Mouse (Mus musculus): ENCODE measurements around the gene Nucks1. TPM values are rescaled to one million over a fixed set of nuclear protein-coding genes. Genes with fewer than 3 reads are reported as not detected.

Gene Nucks1
- total and polyA plus RNA-seq, 3 experiments = 87.4 to 267 (median 96.9) TPM

DNA sequence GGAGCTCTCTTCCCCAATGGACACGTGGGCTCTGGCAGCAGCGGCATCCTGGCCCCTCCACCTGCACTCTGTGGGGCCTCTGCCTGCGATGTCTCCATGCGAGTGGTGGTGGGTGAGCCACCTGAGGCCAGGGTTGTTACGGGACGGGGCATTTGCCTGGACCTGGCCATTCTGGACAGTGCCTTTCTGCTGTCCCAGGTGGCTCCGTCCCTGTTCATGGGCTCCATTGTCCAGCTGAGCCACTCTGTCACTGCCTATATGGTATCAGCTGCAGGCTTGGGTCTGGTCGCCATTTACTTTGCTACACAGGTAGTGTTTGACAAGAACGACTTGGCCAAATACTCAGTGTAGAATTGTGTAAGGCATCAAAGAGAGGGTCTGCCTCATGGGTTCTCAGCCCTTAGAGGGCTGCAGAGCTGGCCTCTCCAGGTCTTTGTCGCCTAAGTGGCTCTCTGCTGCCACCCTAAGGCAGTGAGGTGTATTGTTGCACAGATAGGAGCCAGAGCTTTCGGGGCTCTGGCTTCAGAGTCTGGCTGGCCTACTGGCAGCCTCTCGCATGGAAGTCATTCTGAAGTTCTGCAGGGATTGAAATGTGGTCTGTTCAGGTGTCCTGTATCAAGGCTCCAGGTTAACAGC lies 71.2 kb downstream of the Nucks1 start:
- no peak overlapping the region for H3K27ac ChIP-seq (ENCODE audit: insufficient read depth, low read depth)
- H3K4me3 ChIP-seq (replicated peaks in 1 of 3; ENCODE audit: low read depth in 2 of 3, low read length in 2 of 3, poor library complexity in 1 of 3) = no peak overlapping the region
- in situ Hi-C loops (cut with MboI; ENCODE audit: low pct_ligation_motif_present, low pct_unique_long_range_greater_than_20kb, low sequenced_read_pairs) (no loop called here), dilution Hi-C loops (cut with MboI; ENCODE audit: extremely low pct_ligation_motif_present, extremely low pct_unique_long_range_greater_than_20kb, low sequenced_read_pairs) (no loop called here)
- no peak overlapping the region for H3K4me2 ChIP-seq (ENCODE audit: insufficient read depth, low read depth, poor library complexity, severe bottlenecking)
- no peaks in the 10 kb centered on the region for H3K36me3 ChIP-seq (replicated peaks in 1 of 2; ENCODE audit: control insufficient read depth in 1 of 2, insufficient read depth in 1 of 2, low read length in 1 of 2)
- peaks cover 18% of the 10 kb centered on the region for H3K27me3 ChIP-seq (replicated peaks)
- no peaks in the 10 kb centered on the region for H3K79me2 ChIP-seq (replicated peaks; ENCODE audit: control insufficient read depth, extremely low read depth, insufficient read depth, poor library complexity, severe bottlenecking)
- H3K9ac ChIP-seq (ENCODE audit: insufficient read depth, low read depth) = no peak overlapping the region
- H3K4me1 ChIP-seq (ENCODE audit: control insufficient read depth in 1 of 2, insufficient read depth in 2 of 2) = peaks cover 2 to 11% of the 10 kb centered on the region in 2 experiments; a peak in 2 of 4 replicates
- H3K9me3 ChIP-seq (replicated peaks; ENCODE audit: low read length) = no peaks in the 10 kb centered on the region
- no peak for TF ChIP-seq CHD1 (IDR thresholded peaks at IDR 0.05; ENCODE audit: low read depth, low read length)
- peak; percentile 73 for TF ChIP-seq ZC3H11A (IDR thresholded peaks at IDR 0.05; ENCODE audit: low read depth, low read length)
- no peak for TF ChIP-seq IRF4 (IDR thresholded peaks at IDR 0.05; ENCODE audit: low read depth, low read length)
- TF ChIP-seq MXI1 (IDR thresholded peaks at IDR 0.05; ENCODE audit: low read depth, low read length) = no peak
- TF ChIP-seq NELFE (IDR thresholded peaks at IDR 0.05; ENCODE audit: low read depth, low read length) = peak; percentile 49; the same call in 1 of the 2 replicates
- peak; percentile 80 to 96 for TF ChIP-seq CTCF (conservative IDR thresholded peaks at IDR 0.05 in 1 of 2, IDR thresholded peaks at IDR 0.05 in 1 of 2; ENCODE audit: low read depth in 2 of 2, low read length in 2 of 2)
- TF ChIP-seq MAX (IDR thresholded peaks at IDR 0.05; ENCODE audit: low read length) = no peak
- TF ChIP-seq JUND (conservative IDR thresholded peaks at IDR 0.05; ENCODE audit: low read depth, low read length) = 0 out of 2 replicates have a peak, but pooled peaks have one; percentile 21
- peak; percentile 94 for TF ChIP-seq SMC3 (IDR thresholded peaks at IDR 0.05; ENCODE audit: low read depth, low read length)
- no peak for TF ChIP-seq RCOR1 (conservative IDR thresholded peaks at IDR 0.05; ENCODE audit: low read depth, low read length)
- peak; percentile 93 for TF ChIP-seq RAD21 (IDR thresholded peaks at IDR 0.05; ENCODE audit: low read depth, low read length)
- 0 out of 2 replicates have a peak, but pooled peaks have one; percentile 30 for TF ChIP-seq CHD2 (IDR thresholded peaks at IDR 0.05; ENCODE audit: low read length)
- 0 out of 2 replicates have a peak, but pooled peaks have one; percentile 15 for TF ChIP-seq MEF2A (IDR thresholded peaks at IDR 0.05; ENCODE audit: borderline replicate concordance, low read depth, low read length)
- DNase-seq (ENCODE audit: extremely low read depth) = peak; percentile 80

GRCm38 (mm10) chr1:131982907-131983306 lies 72.6 kb downstream of the Nucks1 start:
- Histone ChIP-seq H3K4me3 (replicated peaks in 1 of 3; ENCODE audit: low read depth in 2 of 3, low read length in 2 of 3, poor library complexity in 1 of 3) (no peak overlapping the region), H3K27me3 (replicated peaks) (peaks cover 4% of the 10 kb centered on the region), H3K4me2 (ENCODE audit: insufficient read depth, low read depth, poor library complexity, severe bottlenecking) (no peak overlapping the region), H3K27ac (ENCODE audit: insufficient read depth, low read depth) (no peak overlapping the region), H3K79me2 (replicated peaks; ENCODE audit: control insufficient read depth, extremely low read depth, insufficient read depth, poor library complexity, severe bottlenecking) (no peaks in the 10 kb centered on the region), H3K36me3 (replicated peaks in 1 of 2; ENCODE audit: control insufficient read depth in 1 of 2, insufficient read depth in 1 of 2, low read length in 1 of 2) (no peaks in the 10 kb centered on the region), H3K9ac (ENCODE audit: insufficient read depth, low read depth) (no peak overlapping the region), H3K9me3 (replicated peaks; ENCODE audit: low read length) (no peaks in the 10 kb centered on the region), H3K4me1 (ENCODE audit: control insufficient read depth in 1 of 2, insufficient read depth in 2 of 2) (peaks cover 2 to 8% of the 10 kb centered on the region in 2 experiments; a peak in 2 of 4 replicates)
- TF ChIP-seq ZC3H11A (IDR thresholded peaks at IDR 0.05; ENCODE audit: low read depth, low read length) (peak; percentile 90), ELF1 (IDR thresholded peaks at IDR 0.05; ENCODE audit: low read depth, low read length) (peak; percentile 74), POLR2AphosphoS2 (IDR thresholded peaks at IDR 0.05; ENCODE audit: low read depth, low read length) (no peak), ZNF384 (IDR thresholded peaks at IDR 0.05; ENCODE audit: low read depth, low read length) (peak; percentile 28; the same call in 1 of the 2 replicates), RCOR1 (conservative IDR thresholded peaks at IDR 0.05; ENCODE audit: low read depth, low read length) (no peak), SMC3 (IDR thresholded peaks at IDR 0.05; ENCODE audit: low read depth, low read length) (peak; percentile 99), BHLHE40 (IDR thresholded peaks at IDR 0.05; ENCODE audit: low read depth, low read length) (no peak), RAD21 (IDR thresholded peaks at IDR 0.05; ENCODE audit: low read depth, low read length) (peak; percentile 96), CTCF (conservative IDR thresholded peaks at IDR 0.05 in 1 of 2, IDR thresholded peaks at IDR 0.05 in 1 of 2; ENCODE audit: low read depth in 2 of 2, low read length in 2 of 2) (peak; percentile 96 to 99)
- dilution Hi-C loops (cut with MboI; ENCODE audit: extremely low pct_ligation_motif_present, extremely low pct_unique_long_range_greater_than_20kb, low sequenced_read_pairs) (no loop called here), in situ Hi-C loops (cut with MboI; ENCODE audit: low pct_ligation_motif_present, low pct_unique_long_range_greater_than_20kb, low sequenced_read_pairs) (no loop called here)
- DNase-seq (ENCODE audit: extremely low read depth) = peak; percentile 77

All from CH12.LX (cell line).